Comparison of ENCODE assay signal across 19 mouse cellular contexts in the genomic region with DNA sequence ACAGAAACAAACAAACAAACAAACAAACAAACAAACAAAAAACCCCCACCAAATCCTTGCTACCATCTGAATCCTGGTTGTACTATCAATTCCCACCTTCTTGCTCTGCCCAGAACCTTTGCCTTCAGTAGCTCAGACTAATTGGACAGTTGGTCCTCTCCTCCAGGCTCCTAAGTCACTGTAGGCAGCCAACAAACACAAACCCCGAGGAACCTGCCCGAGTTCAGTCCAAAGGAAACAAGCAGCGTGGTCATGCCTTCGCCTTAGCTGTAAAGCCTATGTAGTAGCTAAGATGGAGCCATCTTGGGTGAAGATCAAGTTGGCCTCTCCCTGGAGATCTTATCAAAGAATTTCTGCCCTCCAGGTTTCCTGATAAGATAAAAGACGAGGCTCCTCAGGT.
DNase-seq lines count a peak whose midpoint lies in the region; TF ChIP-seq lines count a peak whose summit lies in the region.
"Had no signal": no experiment of that assay in that cellular context is flagged by ENCODE, and none has a peak within 500 bp of the region (broad histone marks: within the 10 kb centered on the region; RNA-seq: fewer than 3 reads in every experiment).

No protein-coding gene starts in this region.

- no peaks in the 10 kb centered on the region for H3K27me3 ChIP-seq in cerebellum, adult 2 months (ENCODE audit: control insufficient read depth, insufficient read depth, low read length)
- H3K27me3 ChIP-seq in heart, embryonic 10.5 days (ENCODE audit: insufficient read depth, poor library complexity, severe bottlenecking), result peaks cover 3% of the 10 kb centered on the region; the same call in 1 of the 2 replicates
- H3K27me3 ChIP-seq: embryonic facial prominence, embryonic 12.5 days; embryonic facial prominence, embryonic 15.5 days; forebrain, embryonic 12.5 days; forebrain, embryonic 15.5 days; heart, embryonic 13.5 days; hindbrain, embryonic 12.5 days; hindbrain, embryonic 15.5 days had no signal

- no peaks in the 10 kb centered on the region for H3K9me3 ChIP-seq in heart, embryonic 10.5 days
- H3K9me3 ChIP-seq: embryonic facial prominence, embryonic 12.5 days; embryonic facial prominence, embryonic 15.5 days; forebrain, embryonic 12.5 days; forebrain, embryonic 15.5 days; heart, embryonic 13.5 days; hindbrain, embryonic 12.5 days; hindbrain, embryonic 15.5 days had no signal

- H3K4me1 ChIP-seq in cerebellum, adult 2 months (ENCODE audit: control insufficient read depth, insufficient read depth, low read length), result peaks cover 4% of the 10 kb centered on the region; the same call in 1 of the 2 replicates
- no peaks in the 10 kb centered on the region for H3K4me1 ChIP-seq in heart, embryonic 10.5 days
- H3K4me1 ChIP-seq: embryonic facial prominence, embryonic 12.5 days; embryonic facial prominence, embryonic 15.5 days; forebrain, embryonic 12.5 days; forebrain, embryonic 15.5 days; heart, embryonic 13.5 days; hindbrain, embryonic 12.5 days; hindbrain, embryonic 15.5 days had no signal

- H3K36me3 ChIP-seq in heart, embryonic 10.5 days, result no peaks in the 10 kb centered on the region
- H3K36me3 ChIP-seq: embryonic facial prominence, embryonic 12.5 days; embryonic facial prominence, embryonic 15.5 days; forebrain, embryonic 12.5 days; forebrain, embryonic 15.5 days; heart, embryonic 13.5 days; hindbrain, embryonic 12.5 days; hindbrain, embryonic 15.5 days had no signal

- peak; percentile 11 to 40 for DNase-seq in cerebellum, adult 2 months
- DNase-seq in cerebellum, adult 11 months, result no peak
- peak; percentile 42 to 43 for DNase-seq in cerebellum, postnatal 25 days
- DNase-seq in cerebellum, adult 8-10 months, result no peak
- DNase-seq in heart, embryonic 10.5 days (ENCODE audit: low spot score), result peak; percentile 54
- no peak for DNase-seq in heart, postnatal 14 days
- DNase-seq in gonadal fat pad, adult 2 months (ENCODE audit: low read depth), result peak; percentile 40
- DNase-seq in lung, postnatal 4 days, result no peak
- DNase-seq: adrenal gland, adult 8-10 months; adrenal gland, postnatal 25 days; gastrocnemius, postnatal 25 days; kidney, adult 2 months had no signal

- no peak overlapping the region for H3K4me3 ChIP-seq in cerebellum, adult 2 months (replicated peaks; ENCODE audit: insufficient read depth, low read depth, low read length)
- H3K4me3 ChIP-seq in heart, embryonic 10.5 days, result no peak overlapping the region
- H3K4me3 ChIP-seq: embryonic facial prominence, embryonic 12.5 days; embryonic facial prominence, embryonic 15.5 days; forebrain, embryonic 12.5 days; forebrain, embryonic 15.5 days; heart, embryonic 13.5 days; hindbrain, embryonic 12.5 days; hindbrain, embryonic 15.5 days had no signal

- WGBS in cerebellum, adult 2 months, result 24% methylated on average over 5 of the region's 5 CpGs
- WGBS in heart, embryonic 10.5 days, result 66% methylated on average over 5 of the region's 5 CpGs

- H3K27ac ChIP-seq in cerebellum, adult 2 months (ENCODE audit: insufficient read depth, low read length), result no peak overlapping the region
- H3K27ac ChIP-seq in heart, embryonic 10.5 days, result no peak overlapping the region
- H3K27ac ChIP-seq: embryonic facial prominence, embryonic 12.5 days; embryonic facial prominence, embryonic 15.5 days; forebrain, embryonic 12.5 days; forebrain, embryonic 15.5 days; heart, embryonic 13.5 days; hindbrain, embryonic 12.5 days; hindbrain, embryonic 15.5 days had no signal

- intact Hi-C loops in heart, postnatal 14 days (cut with DNase I), result no loop called here

- TF ChIP-seq CTCF in cerebellum, adult 2 months (IDR thresholded peaks at IDR 0.05; ENCODE audit: borderline replicate concordance, insufficient read depth, low read depth, low read length), result no peak

- no peak for TF ChIP-seq POLR2A in cerebellum, adult 2 months (IDR thresholded peaks at IDR 0.05; ENCODE audit: borderline replicate concordance, insufficient read depth, low read length)

Comparison
In these comparisons a context has a peak if more than half of its experiments do, and no peak if none do; other contexts are left out.
1. DNase-seq: peak in cerebellum, adult 2 months (2 of 2), cerebellum, postnatal 25 days (2 of 2), heart, embryonic 10.5 days (single experiment) and gonadal fat pad, adult 2 months (single experiment); none in cerebellum, adult 11 months (single experiment), cerebellum, adult 8-10 months (single experiment), heart, postnatal 14 days (0 of 2) and lung, postnatal 4 days (0 of 2).